In the genomic region with DNA sequence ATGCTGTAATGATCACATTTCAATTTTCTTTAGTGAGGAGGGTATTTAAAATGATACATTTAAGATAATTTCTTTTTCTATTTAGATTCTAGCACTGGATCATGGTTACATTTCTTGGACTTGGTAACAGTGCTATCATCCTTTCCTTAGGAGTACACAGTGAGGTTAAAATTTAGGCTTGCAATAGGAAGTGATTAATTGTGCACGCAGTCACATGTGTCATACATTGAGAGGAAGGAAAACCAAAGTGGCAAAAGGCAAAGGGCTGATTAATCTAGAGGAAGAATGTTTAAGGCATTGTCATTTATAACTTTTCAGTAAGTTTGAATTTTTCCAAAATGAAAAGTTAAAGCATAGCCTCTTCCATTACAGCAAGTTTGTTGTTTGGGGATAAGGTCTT, we compare ENCODE assay signal across 22 mouse cellular contexts.
"Had no signal": no experiment of that assay in that cellular context is flagged by ENCODE, and none has a peak within 500 bp of the region (broad histone marks: within the 10 kb centered on the region; RNA-seq: fewer than 3 reads in every experiment).

No protein-coding gene starts in this region.

- H3K27ac ChIP-seq: kidney, embryonic 15.5 days; left cerebral cortex, adult 2 months; limb, embryonic 15.5 days; liver, embryonic 14.5 days; lung, embryonic 15.5 days; midbrain, embryonic 10.5 days; midbrain, embryonic 13.5 days; neural tube, embryonic 13.5 days had no signal

- ATAC-seq: intestine, postnatal 0 days; liver, postnatal 0 days; midbrain, embryonic 13.5 days; midbrain, embryonic 16.5 days had no signal

- H3K4me1 ChIP-seq: limb, embryonic 15.5 days; lung, embryonic 15.5 days; midbrain, embryonic 13.5 days; neural tube, embryonic 13.5 days had no signal

- H3K27me3 ChIP-seq: kidney, embryonic 15.5 days; limb, embryonic 12.5 days; limb, embryonic 15.5 days; lung, embryonic 15.5 days; midbrain, embryonic 13.5 days; neural tube, embryonic 13.5 days had no signal

- DNase-seq: kidney, postnatal 25 days; layer of hippocampus, postnatal 36 days; left cerebral cortex, postnatal 4 days; liver, postnatal 0 days; lung, postnatal 10 days; lung, postnatal 36 days; retina, postnatal 1 day; thymus, adult 18-20 months; thymus, postnatal 36 days had no signal

- H3K36me3 ChIP-seq: kidney, embryonic 15.5 days; limb, embryonic 12.5 days; limb, embryonic 15.5 days; lung, embryonic 15.5 days; midbrain, embryonic 10.5 days; midbrain, embryonic 13.5 days; neural tube, embryonic 13.5 days had no signal

- H3K9me3 ChIP-seq: kidney, embryonic 15.5 days; limb, embryonic 12.5 days; limb, embryonic 15.5 days; lung, embryonic 15.5 days; megakaryocyte, embryonic 14.5 days; midbrain, embryonic 10.5 days; midbrain, embryonic 13.5 days; neural tube, embryonic 13.5 days had no signal

- H3K4me3 ChIP-seq: kidney, embryonic 15.5 days; left cerebral cortex, adult 2 months; limb, embryonic 12.5 days; limb, embryonic 15.5 days; lung, embryonic 15.5 days; megakaryocyte, embryonic 14.5 days; midbrain, embryonic 10.5 days; midbrain, embryonic 13.5 days; myocyte; neural tube, embryonic 13.5 days had no signal
